Mouse (Mus musculus) forebrain, embryonic 11.5 days (tissue): Measurements from ENCODE around the gene She. TPM values are rescaled to one million over a fixed set of nuclear protein-coding genes. Genes with fewer than 3 reads are reported as not detected.
A peak's percentile ranks its signal among the peaks of the same experiment; 100 is the strongest.

Experiments used
- ATAC-seq: fragments of 200-750 bp; cut with Nextera tagmentation; replicated peaks from 2 replicates; pipeline ENCODE4 v1.8.0; 2017; ENCODE audit warnings: moderate TSS enrichment; ENCODE audit not compliant: low FRiP score
- DNase-seq: peaks from one replicate; pipeline ENCODE4 v3.0.0-alpha.2; 2017; ENCODE audit warnings: low spot score
- H3K27ac ChIP-seq: fragments of 300-500 bp; sonication (generic); 2 replicates; pipeline ENCODE4 v1.5.1; 2014; ENCODE audit warnings: low read depth, low read length
- H3K27me3 ChIP-seq: fragments of 300-500 bp; sonication (generic); 2 replicates; pipeline ENCODE4 v1.6.1; 2014; ENCODE audit warnings: mild to moderate bottlenecking, low read length, mixed read lengths; ENCODE audit not compliant: control insufficient read depth, insufficient read depth
- H3K36me3 ChIP-seq: fragments of 300-500 bp; sonication (generic); 2 replicates; pipeline ENCODE4 v1.6.1; 2014; ENCODE audit warnings: mild to moderate bottlenecking, low read length, moderate library complexity, mixed read lengths; ENCODE audit not compliant: control insufficient read depth, insufficient read depth
- H3K4me1 ChIP-seq: fragments of 300-500 bp; sonication (generic); replicated peaks from 2 replicates; pipeline ENCODE4 v1.6.1; 2014; ENCODE audit warnings: low read length, mixed read lengths; ENCODE audit not compliant: control insufficient read depth, insufficient read depth
- H3K4me2 ChIP-seq: fragments of 300-500 bp; sonication (generic); 2 replicates; pipeline ENCODE4 v1.6.1; 2014; ENCODE audit warnings: low read depth, mild to moderate bottlenecking, low read length, moderate library complexity, mixed read lengths; ENCODE audit not compliant: severe bottlenecking
- H3K4me3 ChIP-seq: fragments of 300-500 bp; sonication (generic); 2 replicates; pipeline ENCODE4 v1.5.1; 2014; ENCODE audit warnings: low read depth, low read length
- H3K9ac ChIP-seq: fragments of 300-500 bp; sonication (generic); 2 replicates; pipeline ENCODE4 v1.6.1; 2014; ENCODE audit warnings: low read length
- H3K9me3 ChIP-seq: fragments of 300-500 bp; sonication (generic); 2 replicates; pipeline ENCODE4 v1.6.1; 2016; ENCODE audit warnings: low read length, mixed read lengths; ENCODE audit not compliant: control insufficient read depth
- WGBS: fragments of 180-500 bp; shearing (Covaris S2); extraction: QIAGEN DNeasy Blood & Tissue Kit; methylation state at CpG from one replicate; pipeline ENCODE4 v1.1.7; 2014; 5-methylcytosine and 5-hydroxymethylcytosine counted together
- polyA plus RNA-seq: library from polyadenylated mRNA; unstranded; fragments of >200 nt; fragmentation: Nextera tagmentation; extraction: Ambion mirVana; gene quantifications from 2 replicates; pipeline ENCODE4 v1.2.1, GENCODE M21; 2014

The She gene
- polyA plus RNA-seq, 1 experiment from 2014 or later = 2.4 TPM

DNA sequence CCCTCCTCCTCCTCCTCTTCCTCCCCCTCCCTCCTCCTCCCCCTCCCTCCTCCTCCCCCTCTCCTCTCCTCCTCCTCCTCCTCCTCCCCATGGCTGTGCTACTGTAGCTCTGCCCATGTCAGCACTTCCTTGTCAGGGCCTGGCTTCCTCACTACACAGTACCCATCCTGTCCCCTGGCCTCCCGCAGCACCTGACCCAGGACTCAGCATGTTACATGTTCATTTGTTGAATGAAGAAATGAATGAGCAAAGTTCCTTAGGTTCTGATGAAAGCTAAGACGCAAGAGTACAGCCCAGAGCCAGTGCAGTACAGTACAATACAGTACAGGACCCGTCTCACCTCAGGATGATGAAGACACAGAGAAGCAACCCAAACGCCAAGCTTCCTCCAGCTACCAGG lies 45.3 kb downstream of the She start:
- Histone ChIP-seq H3K4me3 (no peak overlapping the region), H3K4me2 (no peak overlapping the region), H3K4me1 (no peaks in the 10 kb centered on the region; the same call in 1 of the 2 replicates), H3K36me3 (no peaks in the 10 kb centered on the region), H3K27me3 (no peaks in the 10 kb centered on the region), H3K27ac (no peak overlapping the region), H3K9me3 (no peaks in the 10 kb centered on the region), H3K9ac (no peak overlapping the region)
- WGBS = 82% methylated on average over 4 of the region's 4 CpGs
- DNase-seq (no peak), ATAC-seq (no peak)

DNA sequence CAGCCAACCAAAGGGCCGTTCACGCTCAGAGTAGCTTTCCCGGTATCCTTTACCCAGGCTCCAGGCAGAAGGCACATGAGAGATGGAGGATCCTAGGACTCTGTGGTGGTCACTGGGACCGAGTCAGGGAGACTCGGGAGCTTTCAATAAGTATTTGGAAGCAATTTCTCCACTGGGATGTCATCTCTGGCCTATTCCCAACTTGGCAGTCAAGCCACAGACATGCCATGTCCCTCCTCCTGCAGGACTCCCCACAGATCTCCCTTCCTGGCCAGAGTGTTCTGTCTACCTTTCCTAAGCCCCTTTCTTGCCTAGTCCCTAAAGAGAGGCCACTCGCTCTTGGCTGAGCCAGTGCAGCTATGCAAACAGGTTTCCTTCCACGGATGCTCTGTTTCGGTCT lies 46.0 kb downstream of the She start:
- 78% methylated on average over 8 of the region's 8 CpGs for WGBS
- ATAC-seq = no peak

DNA sequence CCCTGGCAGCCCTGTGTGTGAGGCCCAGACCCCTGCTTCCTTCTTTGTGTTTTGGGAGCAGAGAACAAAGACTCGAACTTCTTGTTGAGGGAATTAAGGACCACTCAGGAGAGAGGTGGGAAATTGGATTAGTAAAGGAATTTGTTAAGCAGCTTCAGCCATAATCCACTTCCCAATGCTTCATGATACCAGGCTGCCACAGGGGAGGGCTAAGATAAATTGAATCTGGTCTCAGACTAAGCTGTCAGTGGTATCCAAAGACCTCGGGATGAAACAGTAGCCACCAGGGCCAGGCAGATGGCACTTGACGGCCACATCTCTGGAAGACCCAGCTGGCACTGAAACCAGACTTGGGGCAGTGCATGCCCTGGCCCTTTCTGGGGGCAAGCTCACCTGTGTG lies 47.3 kb downstream of the She start:
- Histone ChIP-seq H3K9ac (no peak overlapping the region), H3K9me3 (no peaks in the 10 kb centered on the region), H3K27me3 (no peaks in the 10 kb centered on the region), H3K36me3 (no peaks in the 10 kb centered on the region), H3K27ac (no peak overlapping the region), H3K4me1 (no peaks in the 10 kb centered on the region; the same call in 1 of the 2 replicates), H3K4me2 (no peak overlapping the region), H3K4me3 (no peak overlapping the region)
- 4% methylated on average over 3 of the region's 3 CpGs for WGBS
- DNase-seq (no peak), ATAC-seq (no peak)

More for the DNA sequence above, 46.0 kb downstream of the She start:
- no peak for DNase-seq
- Histone ChIP-seq H3K4me3 (no peak overlapping the region), H3K4me1 (no peaks in the 10 kb centered on the region; the same call in 1 of the 2 replicates), H3K27ac (no peak overlapping the region), H3K36me3 (no peaks in the 10 kb centered on the region), H3K4me2 (no peak overlapping the region), H3K9me3 (no peaks in the 10 kb centered on the region), H3K27me3 (no peaks in the 10 kb centered on the region), H3K9ac (no peak overlapping the region)

DNA sequence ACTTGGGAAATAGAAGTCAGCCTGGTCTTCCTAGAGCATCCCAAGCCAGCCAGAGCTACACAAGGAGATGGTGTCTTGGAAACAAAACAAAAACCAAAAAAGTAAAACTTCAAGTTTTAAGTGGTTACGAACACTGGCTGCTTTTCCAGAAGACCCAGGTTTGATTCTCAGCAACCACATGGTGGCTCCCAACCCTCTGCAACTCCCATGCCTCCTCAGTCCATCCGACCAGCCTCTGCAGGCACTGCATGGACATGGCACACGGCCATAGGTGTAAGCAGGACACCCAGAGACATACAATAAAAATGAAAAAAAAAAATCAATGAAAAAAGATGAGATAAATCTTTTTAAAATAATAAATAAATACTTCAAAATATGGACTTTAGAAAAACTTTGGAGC lies 48.2 kb downstream of the She start:
- Histone ChIP-seq H3K36me3 (no peaks in the 10 kb centered on the region), H3K27ac (no peak overlapping the region), H3K9me3 (no peaks in the 10 kb centered on the region), H3K4me3 (no peak overlapping the region), H3K9ac (no peak overlapping the region), H3K27me3 (no peaks in the 10 kb centered on the region), H3K4me1 (no peaks in the 10 kb centered on the region; the same call in 1 of the 2 replicates), H3K4me2 (no peak overlapping the region)
- ATAC-seq (no peak), DNase-seq (no peak)
- 65% methylated on average over 3 of the region's 3 CpGs for WGBS

DNA sequence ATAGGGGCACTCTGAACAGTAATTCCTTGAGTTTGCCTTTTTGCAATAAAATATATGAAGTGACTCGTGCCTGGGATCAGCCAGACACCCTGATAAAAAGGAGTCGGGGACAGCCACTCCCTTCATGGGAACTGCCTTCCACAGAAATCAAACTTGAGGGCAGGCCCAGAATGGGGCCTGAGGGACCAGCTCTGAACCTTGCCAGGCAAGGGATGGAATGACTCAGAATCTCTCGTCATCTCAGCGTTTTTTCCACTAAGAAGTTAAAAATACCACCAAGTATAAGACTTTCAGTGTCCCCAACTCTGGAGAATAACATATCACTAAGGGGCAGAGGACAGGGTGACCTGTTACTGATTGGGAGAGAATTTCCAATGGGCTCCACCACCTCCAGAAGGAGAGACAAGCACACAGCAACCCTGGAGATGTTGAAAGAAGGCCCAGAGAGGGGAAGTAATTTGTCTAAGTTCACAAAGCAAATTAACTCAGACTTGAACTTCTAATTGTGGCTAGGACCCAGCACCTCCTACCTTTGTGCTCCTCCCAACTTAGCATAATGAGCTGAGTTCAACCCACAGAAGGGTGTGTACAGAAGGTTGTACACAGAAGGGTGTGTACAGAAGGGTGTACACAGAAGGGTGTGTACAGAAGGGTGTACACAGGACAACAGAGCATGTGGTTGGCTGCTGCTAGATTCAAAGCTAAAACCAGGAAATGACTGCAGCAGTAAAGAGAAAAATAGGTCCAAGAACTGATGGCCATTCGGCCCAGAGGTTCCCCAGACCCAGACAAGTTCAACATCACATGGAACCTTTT lies 49.1 kb downstream of the She start:
- Histone ChIP-seq H3K36me3 (no peaks in the 10 kb centered on the region), H3K9me3 (no peaks in the 10 kb centered on the region), H3K9ac (no peak overlapping the region), H3K27ac (no peak overlapping the region), H3K4me1 (no peaks in the 10 kb centered on the region; the same call in 1 of the 2 replicates), H3K4me3 (no peak overlapping the region), H3K4me2 (no peak overlapping the region), H3K27me3 (no peaks in the 10 kb centered on the region)
- WGBS = 89% methylated on average over 5 of the region's 5 CpGs
- DNase-seq = no peak
- ATAC-seq = no peak

DNA sequence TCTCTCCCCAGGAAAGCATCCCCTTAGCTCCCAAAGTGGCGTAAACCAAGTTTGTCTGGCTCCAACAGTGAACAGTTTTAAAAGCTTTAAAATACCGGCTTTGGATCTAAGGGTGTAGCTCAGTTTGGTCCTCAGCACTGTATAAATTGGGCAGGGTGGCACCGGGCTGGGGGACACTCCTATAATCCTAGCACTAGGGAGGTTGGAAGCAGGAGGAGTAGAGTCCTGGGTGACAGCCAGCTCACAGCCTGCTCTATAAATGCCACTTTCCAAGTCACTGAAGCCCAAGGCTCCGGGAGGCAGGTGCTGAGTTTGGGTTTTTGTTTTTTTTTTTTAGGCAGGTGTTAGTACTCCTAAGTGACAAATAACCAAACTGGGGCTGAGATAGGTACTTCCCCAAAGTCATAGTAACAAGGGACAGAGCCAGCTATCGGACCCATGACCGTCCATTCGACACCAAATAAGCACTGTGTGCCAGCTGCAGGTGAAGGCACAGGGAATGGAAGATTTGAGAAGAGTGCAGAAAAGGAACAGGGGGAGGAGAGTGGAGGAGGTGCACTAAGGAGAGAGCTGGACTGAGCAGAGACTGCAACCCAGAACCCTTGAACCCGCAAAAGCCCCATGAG lies 51.5 kb downstream of the She start:
- Histone ChIP-seq H3K9me3 (no peaks in the 10 kb centered on the region), H3K9ac (no peak overlapping the region), H3K36me3 (no peaks in the 10 kb centered on the region), H3K4me1 (no peaks in the 10 kb centered on the region; the same call in 1 of the 2 replicates), H3K27me3 (no peaks in the 10 kb centered on the region), H3K4me3 (no peak overlapping the region), H3K4me2 (no peak overlapping the region), H3K27ac (no peak overlapping the region)
- WGBS = 79% methylated on average over 8 of the region's 8 CpGs
- ATAC-seq = no peak
- no peak for DNase-seq

DNA sequence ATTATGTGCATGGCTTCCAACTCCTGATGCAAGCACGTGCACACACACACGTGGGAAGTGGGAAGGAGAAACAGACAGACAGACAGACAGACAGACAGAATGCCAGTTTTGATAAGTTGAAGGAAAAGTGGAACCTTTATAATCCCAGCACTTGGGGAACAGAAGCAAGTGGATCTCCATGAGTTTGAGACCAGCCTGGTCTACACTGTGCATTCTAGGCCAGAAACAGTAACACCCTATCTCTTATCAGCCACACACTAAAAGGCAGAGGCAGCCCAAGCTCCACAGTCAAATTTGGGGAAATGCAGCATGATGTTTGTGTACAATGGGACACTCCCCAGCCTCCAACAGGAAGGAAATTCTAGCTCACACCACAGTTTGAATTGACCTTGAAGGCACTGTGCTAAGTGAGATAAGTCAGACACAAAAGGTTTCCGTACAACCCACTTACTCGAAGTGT lies 52.4 kb downstream of the She start:
- Histone ChIP-seq H3K9me3 (no peaks in the 10 kb centered on the region), H3K4me1 (no peaks in the 10 kb centered on the region), H3K27me3 (no peaks in the 10 kb centered on the region), H3K9ac (0 out of 2 replicates have a peak overlapping the region, but pooled peaks have one; percentile 13), H3K4me2 (no peak overlapping the region), H3K4me3 (no peak overlapping the region), H3K36me3 (no peaks in the 10 kb centered on the region), H3K27ac (no peak overlapping the region)
- WGBS = 87% methylated on average over 4 of the region's 4 CpGs
- DNase-seq = no peak
- ATAC-seq = no peak

DNA sequence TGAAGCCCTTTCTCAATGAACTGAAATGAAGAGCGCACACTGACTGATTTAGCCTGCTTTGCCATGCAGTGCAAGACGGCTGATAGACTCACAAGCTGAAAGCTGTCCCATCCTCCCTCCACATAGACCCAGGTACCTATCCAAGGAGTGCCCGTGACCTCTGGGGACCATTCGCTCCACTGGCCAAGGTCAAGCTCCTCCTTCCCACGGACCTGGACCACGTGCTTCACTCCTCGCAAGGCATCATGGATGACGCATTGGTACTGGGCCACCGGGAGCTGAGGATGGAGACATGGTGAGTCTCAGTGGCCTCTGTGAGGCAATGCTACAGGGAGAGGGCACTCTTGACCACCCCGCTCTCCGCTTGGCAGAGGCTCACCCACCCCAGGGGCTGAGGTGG lies 54.6 kb downstream of the She start:
- DNase-seq (no peak), ATAC-seq (no peak)
- Histone ChIP-seq H3K4me3 (no peak overlapping the region), H3K27me3 (no peaks in the 10 kb centered on the region), H3K4me2 (no peak overlapping the region), H3K9me3 (no peaks in the 10 kb centered on the region), H3K9ac (no peak overlapping the region), H3K27ac (no peak overlapping the region), H3K4me1 (no peaks in the 10 kb centered on the region), H3K36me3 (no peaks in the 10 kb centered on the region)
- WGBS = 88% methylated on average over 11 of the region's 11 CpGs
